Mouse (Mus musculus): ENCODE measurements around the gene Rcan1. TPM values are rescaled to one million over a fixed set of nuclear protein-coding genes. Genes with fewer than 3 reads are reported as not detected.

Gene Rcan1
- polyA plus RNA-seq, 1 experiment from 2014 or later = 47.4 TPM

DNA sequence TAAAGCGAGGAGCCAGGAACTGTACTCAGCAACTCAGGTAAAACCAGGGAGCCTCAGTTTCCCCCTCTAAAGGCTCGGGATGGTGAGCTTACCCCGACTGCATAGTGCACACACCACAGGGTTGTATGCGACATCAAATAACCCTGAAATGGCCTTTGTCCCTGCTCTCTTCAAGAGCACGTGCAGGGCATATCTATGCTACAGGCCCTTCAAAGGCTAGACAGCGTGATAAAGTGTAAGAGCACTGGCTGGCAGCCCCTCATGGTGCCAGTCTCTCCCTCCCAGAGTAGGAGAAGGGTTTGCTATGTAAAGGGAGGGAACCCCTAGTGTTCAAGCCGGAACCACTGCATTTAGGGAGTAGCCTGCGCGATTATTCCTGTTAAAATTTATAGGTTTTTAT lies 113.6 kb downstream of the Rcan1 start:
- no peak overlapping the region for H3K4me2 ChIP-seq (replicated peaks)
- H3K36me3 ChIP-seq = no peaks in the 10 kb centered on the region
- H3K4me1 ChIP-seq (replicated peaks) = peaks cover 17% of the 10 kb centered on the region
- 65% methylated on average over 9 of the region's 9 CpGs for WGBS
- no peaks in the 10 kb centered on the region for H3K9me3 ChIP-seq
- H3K27ac ChIP-seq = no peak overlapping the region
- peaks cover 7% of the 10 kb centered on the region; the same call in 1 of the 2 replicates for H3K27me3 ChIP-seq
- no peak for ATAC-seq
- H3K4me3 ChIP-seq (replicated peaks) = no peak overlapping the region
- 0 out of 2 replicates have a peak overlapping the region, but pooled peaks have one; percentile 21 for H3K9ac ChIP-seq (replicated peaks)

DNA sequence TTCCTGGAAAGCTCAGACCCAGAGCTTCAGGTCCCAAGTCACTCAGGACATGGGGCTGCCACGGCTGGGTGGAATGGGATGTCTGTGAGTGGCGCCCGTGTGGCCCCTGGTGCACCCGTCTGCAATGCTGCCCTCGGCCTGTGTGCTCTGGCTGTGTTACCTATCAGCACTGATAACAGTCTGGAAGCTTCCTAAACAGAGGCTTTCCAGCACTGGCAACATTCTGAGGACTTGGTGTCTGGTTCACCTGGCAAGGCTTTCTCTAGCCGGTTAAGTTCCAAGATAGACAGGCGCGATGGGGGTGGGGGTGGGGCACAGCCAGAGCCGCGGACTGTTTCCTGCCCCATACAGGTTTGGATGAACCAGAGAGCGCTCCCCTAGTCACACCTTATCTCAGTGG lies 114.7 kb downstream of the Rcan1 start:
- no peaks in the 10 kb centered on the region for H3K9me3 ChIP-seq
- H3K27me3 ChIP-seq = peaks cover 7% of the 10 kb centered on the region; the same call in 1 of the 2 replicates
- no peak for ATAC-seq
- no peak overlapping the region for H3K27ac ChIP-seq
- no peak overlapping the region for H3K4me3 ChIP-seq (replicated peaks)
- H3K9ac ChIP-seq (replicated peaks) = no peak overlapping the region
- 79% methylated on average over 11 of the region's 11 CpGs for WGBS
- H3K4me2 ChIP-seq (replicated peaks) = no peak overlapping the region
- H3K4me1 ChIP-seq (replicated peaks) = peaks cover 17% of the 10 kb centered on the region
- H3K36me3 ChIP-seq = no peaks in the 10 kb centered on the region

DNA sequence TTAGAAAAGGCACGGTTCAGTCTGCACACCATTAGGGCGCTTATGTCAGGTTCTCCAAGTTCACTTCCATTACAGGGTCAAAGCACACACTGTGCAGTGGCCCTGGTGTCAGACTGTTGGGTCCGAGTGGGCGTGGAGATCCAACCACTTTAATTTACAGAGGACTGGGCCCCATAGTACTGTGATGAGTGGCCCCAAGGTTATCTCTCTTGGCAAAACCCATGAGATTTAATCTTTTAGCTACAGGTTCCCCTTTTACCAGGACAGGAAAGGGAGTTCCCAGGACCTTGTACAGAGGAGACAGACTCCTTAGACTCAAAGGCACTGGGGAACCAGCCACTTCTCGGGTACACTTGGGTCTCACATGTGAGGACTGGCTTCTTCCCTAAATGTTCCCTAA lies 115.3 kb downstream of the Rcan1 start:
- Histone ChIP-seq H3K9me3 (no peaks in the 10 kb centered on the region), H3K27me3 (peaks cover 7% of the 10 kb centered on the region; the same call in 1 of the 2 replicates), H3K4me3 (replicated peaks) (no peak overlapping the region), H3K4me2 (replicated peaks) (no peak overlapping the region), H3K27ac (no peak overlapping the region), H3K9ac (replicated peaks) (no peak overlapping the region), H3K4me1 (replicated peaks) (peaks cover 17% of the 10 kb centered on the region), H3K36me3 (no peaks in the 10 kb centered on the region)
- WGBS = 88% methylated on average over 5 of the region's 5 CpGs
- ATAC-seq = no peak

DNA sequence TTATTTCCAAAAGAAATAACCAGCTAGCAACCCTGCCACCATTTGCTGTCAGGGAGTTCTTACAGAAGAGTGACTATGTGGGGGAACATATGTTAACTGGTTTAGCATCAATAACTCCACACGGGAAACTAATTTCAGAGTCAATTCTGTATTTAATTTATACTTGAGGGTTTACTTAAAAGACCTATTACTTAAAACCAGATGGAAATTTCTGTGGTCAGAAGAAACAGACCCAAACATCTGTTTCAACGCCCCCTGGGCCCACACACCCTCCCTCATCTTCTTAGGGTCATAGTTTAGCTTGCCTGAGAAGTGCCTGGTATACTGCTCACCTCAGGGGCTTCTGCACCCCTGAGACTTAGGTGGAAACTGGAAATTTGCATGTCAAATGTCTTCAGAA lies 116.8 kb downstream of the Rcan1 start:
- peaks cover 7% of the 10 kb centered on the region; the same call in 1 of the 2 replicates for H3K27me3 ChIP-seq
- H3K4me2 ChIP-seq (replicated peaks) = no peak overlapping the region
- no peak overlapping the region for H3K27ac ChIP-seq
- H3K9me3 ChIP-seq = no peaks in the 10 kb centered on the region
- 80% methylated on average over 2 of the region's 2 CpGs for WGBS
- no peak for ATAC-seq
- H3K36me3 ChIP-seq = no peaks in the 10 kb centered on the region
- H3K4me3 ChIP-seq (replicated peaks) = no peak overlapping the region
- no peak overlapping the region for H3K9ac ChIP-seq (replicated peaks)
- peaks cover 16% of the 10 kb centered on the region for H3K4me1 ChIP-seq (replicated peaks)

DNA sequence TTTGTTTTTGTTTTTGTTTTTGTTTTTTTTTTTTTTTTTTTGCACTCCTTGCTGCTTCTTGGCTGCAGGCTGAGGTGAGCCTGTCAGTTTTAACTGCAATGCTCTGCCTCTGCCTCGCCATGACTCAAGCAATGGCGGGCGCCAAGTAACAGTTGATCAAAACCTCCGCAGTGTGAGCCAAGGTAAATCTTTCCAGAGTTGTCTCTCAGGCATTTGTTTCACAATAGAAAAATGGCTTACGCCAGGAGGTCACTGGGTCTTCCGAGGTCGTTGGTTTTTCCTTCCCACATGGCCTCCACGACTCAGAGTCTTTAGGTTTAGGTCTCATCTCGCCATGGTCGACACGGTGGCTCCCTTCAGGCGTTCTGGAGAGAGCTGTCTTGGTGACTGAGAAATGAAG lies 117.4 kb downstream of the Rcan1 start:
- no peak for ATAC-seq

DNA sequence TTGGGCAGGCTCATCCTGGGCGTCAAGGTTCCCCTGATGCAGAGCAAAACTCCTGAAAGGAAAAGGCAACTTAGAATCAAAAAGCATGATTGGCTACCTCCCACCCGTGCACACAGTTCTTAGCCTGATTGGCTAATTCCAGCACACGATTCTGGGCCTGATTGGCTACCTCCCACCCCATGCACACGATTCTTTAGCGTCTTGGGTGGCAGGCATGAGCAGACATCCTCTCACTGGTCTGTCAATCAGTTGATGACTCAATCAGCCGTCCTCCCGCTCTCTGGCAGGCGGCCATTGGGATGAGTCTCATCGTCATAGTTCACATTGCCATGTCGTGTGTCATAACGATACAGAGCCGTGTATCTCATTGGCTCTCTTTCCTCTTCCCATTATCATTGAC lies 121.7 kb downstream of the Rcan1 start:
- Histone ChIP-seq H3K4me1 (replicated peaks) (peaks cover 8% of the 10 kb centered on the region), H3K27ac (no peak overlapping the region), H3K9ac (replicated peaks) (no peak overlapping the region), H3K27me3 (no peaks in the 10 kb centered on the region), H3K9me3 (no peaks in the 10 kb centered on the region), H3K4me2 (replicated peaks) (no peak overlapping the region), H3K4me3 (replicated peaks) (no peak overlapping the region), H3K36me3 (no peaks in the 10 kb centered on the region)
- peak; percentile 70 for ATAC-seq
- WGBS = 74% methylated on average over 12 of the region's 12 CpGs

More for the DNA sequence above, 117.4 kb downstream of the Rcan1 start:
- Histone ChIP-seq H3K9ac (replicated peaks) (no peak overlapping the region), H3K27me3 (peaks cover 7% of the 10 kb centered on the region; the same call in 1 of the 2 replicates), H3K36me3 (no peaks in the 10 kb centered on the region), H3K4me2 (replicated peaks) (no peak overlapping the region), H3K9me3 (no peaks in the 10 kb centered on the region), H3K27ac (no peak overlapping the region), H3K4me1 (replicated peaks) (peaks cover 12% of the 10 kb centered on the region), H3K4me3 (replicated peaks) (no peak overlapping the region)
- WGBS = 89% methylated on average over 12 of the region's 12 CpGs

DNA sequence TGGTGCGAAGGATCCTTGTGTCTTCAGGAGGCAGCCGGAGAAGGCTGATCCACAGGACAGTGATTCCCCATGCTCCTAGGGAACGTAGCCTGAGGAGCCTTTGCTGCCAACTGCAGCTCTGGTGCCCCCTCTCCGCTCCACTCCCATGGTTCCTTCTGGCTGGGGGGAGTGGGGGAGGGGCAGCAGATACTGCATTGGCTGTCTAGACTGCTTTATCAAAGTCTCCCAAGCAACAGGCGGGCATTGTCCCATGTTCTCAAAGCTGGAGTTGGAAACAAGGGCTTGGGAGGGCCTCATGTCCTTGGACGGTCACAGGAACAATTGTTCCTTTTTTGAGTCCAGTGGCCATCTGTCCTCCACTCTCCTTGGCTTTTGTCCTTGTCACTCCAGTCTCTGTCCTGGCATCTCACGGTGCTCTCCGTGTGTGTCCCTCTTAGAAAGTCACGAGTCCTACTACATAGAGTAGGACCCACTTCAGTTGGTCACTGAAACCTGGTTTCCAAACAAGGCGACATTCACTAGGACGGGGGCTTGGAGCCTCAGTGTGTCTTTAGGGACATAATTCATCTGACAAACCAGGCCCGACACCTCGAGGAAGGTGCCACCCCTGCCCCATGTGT lies 124.3 kb downstream of the Rcan1 start:
- peaks cover 8% of the 10 kb centered on the region for H3K4me1 ChIP-seq (replicated peaks)
- H3K9ac ChIP-seq (replicated peaks) = no peak overlapping the region
- H3K27ac ChIP-seq = no peak overlapping the region
- H3K9me3 ChIP-seq = no peaks in the 10 kb centered on the region
- H3K4me3 ChIP-seq (replicated peaks) = no peak overlapping the region
- H3K36me3 ChIP-seq = no peaks in the 10 kb centered on the region
- 55% methylated on average over 13 of the region's 13 CpGs for WGBS
- no peak for ATAC-seq
- H3K27me3 ChIP-seq = no peaks in the 10 kb centered on the region
- no peak overlapping the region for H3K4me2 ChIP-seq (replicated peaks)

DNA sequence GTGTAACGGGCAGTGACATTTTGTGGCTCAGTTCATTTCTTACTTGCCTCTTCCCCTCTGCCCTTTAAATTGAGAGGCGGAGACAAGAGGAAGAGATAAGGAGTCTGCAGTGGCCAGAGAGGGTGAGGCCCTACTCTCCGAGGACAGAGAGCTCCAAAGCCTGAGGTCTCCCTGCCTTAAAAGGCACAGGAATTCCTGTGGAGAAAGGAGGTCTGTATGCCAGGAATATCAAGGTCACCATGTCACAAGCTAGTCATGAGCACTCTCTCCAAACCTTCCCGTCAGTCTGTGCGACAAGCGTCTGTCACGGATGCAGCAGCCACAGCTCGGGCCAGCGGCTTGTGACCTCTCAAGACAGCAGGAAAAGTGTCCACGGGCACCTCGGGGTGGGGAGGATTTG lies 125.5 kb downstream of the Rcan1 start:
- Histone ChIP-seq H3K27ac (no peak overlapping the region), H3K4me1 (replicated peaks) (peaks cover 19% of the 10 kb centered on the region), H3K4me3 (replicated peaks) (no peak overlapping the region), H3K9me3 (no peaks in the 10 kb centered on the region), H3K9ac (replicated peaks) (no peak overlapping the region), H3K36me3 (no peaks in the 10 kb centered on the region), H3K4me2 (replicated peaks) (no peak overlapping the region), H3K27me3 (no peaks in the 10 kb centered on the region)
- 68% methylated on average over 11 of the region's 11 CpGs for WGBS
- ATAC-seq = no peak

Other genes starting within 250 kb of the Rcan1 start
- 2.2 and 5.3 TPM in 2 replicates for gene Kcne2, start 178.5 kb downstream of the Rcan1 start, polyA plus RNA-seq (2015; fragmentation: Nextera tagmentation; extraction: Ambion mirVana)
- gene Smim11, start 169.6 kb downstream of the Rcan1 start, polyA plus RNA-seq (2015; fragmentation: Nextera tagmentation; extraction: Ambion mirVana) = 94.2 and 109 TPM in 2 replicates
- gene Fam243, start 149.4 kb downstream of the Rcan1 start, polyA plus RNA-seq (2015; fragmentation: Nextera tagmentation; extraction: Ambion mirVana) = not detected in 2 replicates
- gene Kcne1, start 111.4 kb downstream of the Rcan1 start, polyA plus RNA-seq (2015; fragmentation: Nextera tagmentation; extraction: Ambion mirVana) = 0.12 TPM in 1 of 2 replicates, not detected in the other
- gene Clic6, start 14.9 kb upstream of the Rcan1 start, polyA plus RNA-seq (2015; fragmentation: Nextera tagmentation; extraction: Ambion mirVana) = 1.2 and 3.1 TPM in 2 replicates

Measured in midbrain, embryonic 13.5 days (tissue).